Mouse (Mus musculus) liver, adult 10 weeks (tissue): ENCODE data around the gene Olfr813. TPM values are rescaled to one million over a fixed set of nuclear protein-coding genes. Genes with fewer than 3 reads are reported as not detected.

Source experiments
- polyA plus RNA-seq: library from polyadenylated mRNA; stranded (reverse); fragments of 350-450 nt; fragmentation: Illumina TruSeq; extraction: RNeasy Lipid Tissue Mini Kit (QIAGEN cat#74804); gene quantifications from one replicate; pipeline ENCODE4 v1.2.3, GENCODE M21; 2014; ENCODE audit warnings: low read depth, low replicate concordance

The Olfr813 gene
- not detected for polyA plus RNA-seq

DNA sequence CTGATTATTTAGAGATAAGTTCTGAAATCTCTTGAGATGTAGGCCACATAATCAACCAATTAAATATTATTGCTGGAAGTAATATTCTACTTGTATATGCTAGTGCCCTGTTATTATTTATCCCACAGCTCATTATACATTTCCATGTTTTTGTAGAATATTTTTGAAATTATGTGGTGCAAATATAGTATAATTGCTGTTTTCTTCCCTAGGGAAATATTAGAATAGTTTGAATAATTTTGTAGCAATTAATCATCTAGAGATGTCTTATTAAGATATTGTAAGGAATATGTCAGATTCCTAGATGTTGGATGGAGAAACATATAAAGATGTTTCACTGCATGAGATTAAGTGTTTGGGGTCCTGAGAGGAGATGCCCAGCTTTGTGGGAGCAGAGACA lies at the start of gene Olfr813:
Gene Olfr813 (plus strand): TSS at position 301 of the 400 bp plus-strand sequence.

DNA sequence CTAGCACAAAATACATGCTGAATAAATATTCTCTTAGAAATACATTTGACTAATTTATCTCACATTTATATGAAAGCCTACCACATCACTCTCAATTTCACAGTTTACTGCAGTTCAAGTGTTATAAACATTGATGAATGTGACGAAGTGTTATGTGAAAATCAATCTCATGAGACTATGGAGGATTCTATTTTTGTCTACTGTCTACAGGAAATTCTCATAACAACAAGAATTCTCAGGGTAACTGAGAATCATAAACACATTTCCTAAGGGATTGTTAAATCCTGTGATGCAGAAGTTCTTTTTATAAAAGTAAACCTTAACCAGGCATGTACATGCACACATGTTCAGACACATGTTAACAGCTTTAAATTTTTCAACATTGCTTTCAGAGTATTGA lies 9.2 kb upstream of the Olfr813 start, which contains the start of gene Olfr812:
Gene Olfr812 (minus strand): TSS at position 101 of the 400 bp plus-strand sequence.

DNA sequence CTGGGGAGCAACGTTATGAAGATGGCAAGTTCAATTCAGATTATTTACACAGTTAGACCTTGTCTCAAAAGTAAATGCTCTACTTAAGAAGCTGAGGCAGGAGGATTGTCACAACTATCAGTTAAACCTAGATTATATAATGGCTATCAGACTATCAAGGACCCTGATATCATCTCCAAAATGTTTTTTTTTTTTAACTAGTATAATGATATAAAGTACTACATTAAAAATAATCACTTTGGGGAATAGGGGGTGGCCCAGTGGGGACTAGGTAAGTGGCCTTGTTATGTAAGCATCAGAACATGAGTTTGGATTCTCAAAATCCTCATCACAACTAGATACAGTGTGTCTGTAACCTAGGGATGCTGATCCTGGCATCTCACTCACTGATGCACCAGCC lies 24.6 kb downstream of the Olfr813 start, which contains the start of gene Olfr814:
Gene Olfr814 (minus strand): TSS at position 101 of the 400 bp plus-strand sequence.

GRCm38 (mm10) chr10:129905767-129906166 lies 50.6 kb downstream of the Olfr813 start, which contains the start of gene Olfr815:
Gene Olfr815 (minus strand): TSS chr10:129905867.

Other genes starting within 250 kb of the Olfr813 start
- gene Olfr796, start 242.8 kb upstream of the Olfr813 start, polyA plus RNA-seq: not detected
- not detected for gene Olfr798, start 227.4 kb upstream of the Olfr813 start, polyA plus RNA-seq
- not detected for gene Olfr799, start 217.9 kb upstream of the Olfr813 start, polyA plus RNA-seq
- gene Olfr800, start 197.7 kb upstream of the Olfr813 start, polyA plus RNA-seq: not detected
- gene Olfr801, start 181.5 kb upstream of the Olfr813 start, polyA plus RNA-seq: not detected
- gene Olfr802, start 167.2 kb upstream of the Olfr813 start, polyA plus RNA-seq: not detected
- not detected for gene Olfr803, start 161.1 kb upstream of the Olfr813 start, polyA plus RNA-seq
- gene Olfr804, start 152.2 kb upstream of the Olfr813 start, polyA plus RNA-seq: not detected
- not detected for gene Olfr805, start 126.0 kb upstream of the Olfr813 start, polyA plus RNA-seq
- gene Olfr806, start 113.4 kb upstream of the Olfr813 start, polyA plus RNA-seq: not detected
- gene Olfr807, start 97.6 kb upstream of the Olfr813 start, polyA plus RNA-seq: not detected
- not detected for gene Olfr808, start 89.9 kb upstream of the Olfr813 start, polyA plus RNA-seq
- gene Olfr809, start 80.7 kb upstream of the Olfr813 start, polyA plus RNA-seq: not detected
- not detected for gene Olfr810, start 60.5 kb upstream of the Olfr813 start, polyA plus RNA-seq
- gene Olfr811, start 51.0 kb upstream of the Olfr813 start, polyA plus RNA-seq: not detected
- not detected for gene Olfr812, start 9.3 kb upstream of the Olfr813 start, polyA plus RNA-seq
- not detected for gene Olfr814, start 24.5 kb downstream of the Olfr813 start, polyA plus RNA-seq
- not detected for gene Olfr815, start 50.5 kb downstream of the Olfr813 start, polyA plus RNA-seq
- not detected for gene Olfr816, start 60.2 kb downstream of the Olfr813 start, polyA plus RNA-seq
- gene Olfr818, start 93.7 kb downstream of the Olfr813 start, polyA plus RNA-seq: not detected
- not detected for gene Olfr819, start 111.9 kb downstream of the Olfr813 start, polyA plus RNA-seq
- not detected for gene Olfr247, start 120.8 kb downstream of the Olfr813 start, polyA plus RNA-seq
- not detected for gene Gm10310, start 129.7 kb downstream of the Olfr813 start, polyA plus RNA-seq
- not detected for gene Olfr820, start 157.3 kb downstream of the Olfr813 start, polyA plus RNA-seq
- gene Olfr821, start 175.0 kb downstream of the Olfr813 start, polyA plus RNA-seq: not detected
- not detected for gene Olfr822, start 215.8 kb downstream of the Olfr813 start, polyA plus RNA-seq